Mouse (Mus musculus): ENCODE data around the gene Pirb.

Pirb gene

GRCm38 (mm10) chr7:3692987-3693808 is 27.0 kb downstream of the Pirb start, which contains the start of gene Mboat7:
Gene Mboat7 (minus strand): TSS chr7:3693523.
- peak; percentile 83 for ATAC-seq (ENCODE audit: insufficient number of reproducible peaks, low FRiP score, low TSS enrichment)

- peak; percentile 16; the same call in 1 of the 2 replicates for ATAC-seq (ENCODE audit: insufficient number of reproducible peaks, low FRiP score, low TSS enrichment)
These were observed 27.7 kb downstream of the Pirb start, which contains the start of gene Tsen34 for GRCm38 (mm10) chr7:3692382-3692986. Gene Tsen34 (plus strand): TSS chr7:3692863.

GRCm38 (mm10) chr7:3691919-3692318 is 28.3 kb downstream of the Pirb start:
- no peak for ATAC-seq (ENCODE audit: insufficient number of reproducible peaks, low FRiP score, low TSS enrichment)

- no peak for ATAC-seq (ENCODE audit: insufficient number of reproducible peaks, low FRiP score, low TSS enrichment)
These were observed 34.6 kb downstream of the Pirb start for GRCm38 (mm10) chr7:3685400-3686187.

- no peak for ATAC-seq (ENCODE audit: insufficient number of reproducible peaks, low FRiP score, low TSS enrichment)
These were observed 35.5 kb downstream of the Pirb start for GRCm38 (mm10) chr7:3684698-3685097.

GRCm38 (mm10) chr7:3683908-3684550 is 36.2 kb downstream of the Pirb start:
- ATAC-seq (ENCODE audit: insufficient number of reproducible peaks, low FRiP score, low TSS enrichment): no peak

- ATAC-seq (ENCODE audit: insufficient number of reproducible peaks, low FRiP score, low TSS enrichment): no peak
These were observed 42.8 kb downstream of the Pirb start, which contains the start of gene Tmc4 for GRCm38 (mm10) chr7:3677342-3677741. Gene Tmc4 (minus strand): TSS chr7:3677553.

GRCm38 (mm10) chr7:3676371-3676770 is 43.8 kb downstream of the Pirb start:
- no peak for ATAC-seq (ENCODE audit: insufficient number of reproducible peaks, low FRiP score, low TSS enrichment)

- no peak for ATAC-seq (ENCODE audit: insufficient number of reproducible peaks, low FRiP score, low TSS enrichment)
These were observed 45.0 kb downstream of the Pirb start for GRCm38 (mm10) chr7:3675228-3675548.

- ATAC-seq (ENCODE audit: insufficient number of reproducible peaks, low FRiP score, low TSS enrichment): peak; percentile 78
These were observed 45.5 kb downstream of the Pirb start for GRCm38 (mm10) chr7:3674507-3675227.

- no peak for ATAC-seq (ENCODE audit: insufficient number of reproducible peaks, low FRiP score, low TSS enrichment)
These were observed 53.2 kb downstream of the Pirb start for GRCm38 (mm10) chr7:3666921-3667391.

GRCm38 (mm10) chr7:3665215-3666114 is 54.7 kb downstream of the Pirb start, which contains the start of gene Leng1:
Gene Leng1 (minus strand): TSS chr7:3665840.
- peak; percentile 97 for ATAC-seq (ENCODE audit: insufficient number of reproducible peaks, low FRiP score, low TSS enrichment)

- no peak for ATAC-seq (ENCODE audit: insufficient number of reproducible peaks, low FRiP score, low TSS enrichment)
These were observed 55.5 kb downstream of the Pirb start for GRCm38 (mm10) chr7:3664524-3665214.

Data from cerebellum, adult (tissue).